Mouse (Mus musculus): ENCODE results near the gene Polr2f.

Polr2f gene

GRCm38 (mm10) chr15:79140866-79141565 is at the start of gene Polr2f, which contains the start of gene 1700088E04Rik:
Gene Polr2f, plus strand, starts transcription at chr15:79141009.
Gene 1700088E04Rik, minus strand, starts transcription at chr15:79141253.
- no peaks in the 10 kb centered on the region for H3K27me3 ChIP-seq (ENCODE audit: control insufficient read depth, insufficient read depth, low read length, poor library complexity, severe bottlenecking)
- H3K36me3 ChIP-seq (ENCODE audit: control insufficient read depth, insufficient read depth, low read length, poor library complexity, severe bottlenecking), result no peaks in the 10 kb centered on the region; the same call in 1 of the 2 replicates
- peak; percentile 97 for DNase-seq (ENCODE audit: low read depth, low spot score)

- Histone ChIP-seq H3K36me3 (ENCODE audit: control insufficient read depth, insufficient read depth, low read length, poor library complexity, severe bottlenecking) (peaks cover 14% of the 10 kb centered on the region), H3K27me3 (ENCODE audit: control insufficient read depth, insufficient read depth, low read length, poor library complexity, severe bottlenecking) (peaks cover 2% of the 10 kb centered on the region; the same call in 1 of the 2 replicates)
- DNase-seq (ENCODE audit: low read depth, low spot score), result no peak
Observed at GRCm38 (mm10) chr15:79092284-79092683, 48.5 kb upstream of the Polr2f start.

DNA sequence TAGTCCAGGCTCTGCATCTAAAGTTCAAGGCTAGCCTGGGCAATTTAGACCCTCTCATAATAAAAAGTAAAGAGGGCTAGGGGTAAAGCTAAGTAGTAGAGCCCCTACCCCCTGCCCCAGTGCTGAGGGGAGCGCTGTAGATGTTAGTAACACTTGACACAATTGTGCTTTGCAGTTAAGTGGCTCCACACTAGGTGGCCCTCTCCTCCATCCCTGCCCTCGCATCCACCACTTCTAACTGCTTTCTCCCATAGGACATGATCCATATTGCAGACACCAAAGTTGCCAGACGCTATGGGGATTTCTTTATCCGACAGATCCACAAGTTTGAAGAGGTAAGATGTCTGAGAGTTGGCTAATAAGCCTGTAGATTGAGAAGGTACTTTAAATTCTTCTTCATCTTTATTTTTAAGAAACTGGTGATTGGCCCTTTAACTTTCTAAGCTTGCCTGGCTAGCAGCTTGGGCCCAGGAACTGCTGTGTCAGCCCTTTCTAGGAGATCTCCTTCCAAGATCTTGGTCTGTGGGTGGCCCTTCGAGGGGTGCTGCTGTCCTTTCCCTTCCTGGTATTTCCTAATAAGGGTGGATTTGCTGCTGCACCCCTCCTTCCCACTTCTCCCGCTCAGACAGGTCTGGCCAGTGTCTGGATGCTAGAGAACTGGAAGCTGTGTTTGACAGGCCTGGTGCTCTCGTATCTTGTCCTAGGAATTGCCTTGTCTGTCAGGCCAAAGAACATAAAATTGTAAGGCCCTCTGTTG is 47.5 kb upstream of the Polr2f start:
- peaks cover 14% of the 10 kb centered on the region for H3K36me3 ChIP-seq (ENCODE audit: control insufficient read depth, insufficient read depth, low read length, poor library complexity, severe bottlenecking)
- DNase-seq (ENCODE audit: low read depth, low spot score), result no peak
- H3K27me3 ChIP-seq (ENCODE audit: control insufficient read depth, insufficient read depth, low read length, poor library complexity, severe bottlenecking), result peaks cover 2% of the 10 kb centered on the region; the same call in 1 of the 2 replicates

DNA sequence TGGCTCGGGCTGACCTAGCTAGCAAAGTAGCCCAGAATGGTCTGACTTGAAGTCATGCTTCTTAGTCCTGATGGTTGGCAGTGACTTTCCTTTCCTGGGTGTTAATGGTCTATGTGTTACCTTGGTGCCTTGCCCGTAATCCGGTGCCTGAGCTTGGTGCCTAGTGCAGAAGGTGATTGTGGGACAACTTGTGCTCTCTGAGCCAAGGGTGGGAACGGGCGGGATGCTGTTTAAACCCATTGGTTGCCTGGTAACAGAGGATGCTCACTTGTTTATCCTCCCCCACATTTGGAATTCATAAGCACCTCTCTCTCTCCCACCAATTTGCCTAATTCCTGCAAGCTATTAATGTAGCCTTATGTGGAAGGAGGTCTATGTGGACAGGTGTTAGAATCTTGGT is 45.3 kb upstream of the Polr2f start:
- Histone ChIP-seq H3K27me3 (ENCODE audit: control insufficient read depth, insufficient read depth, low read length, poor library complexity, severe bottlenecking) (peaks cover 2% of the 10 kb centered on the region; the same call in 1 of the 2 replicates), H3K36me3 (ENCODE audit: control insufficient read depth, insufficient read depth, low read length, poor library complexity, severe bottlenecking) (peaks cover 14% of the 10 kb centered on the region)
- no peak for DNase-seq (ENCODE audit: low read depth, low spot score)

DNA sequence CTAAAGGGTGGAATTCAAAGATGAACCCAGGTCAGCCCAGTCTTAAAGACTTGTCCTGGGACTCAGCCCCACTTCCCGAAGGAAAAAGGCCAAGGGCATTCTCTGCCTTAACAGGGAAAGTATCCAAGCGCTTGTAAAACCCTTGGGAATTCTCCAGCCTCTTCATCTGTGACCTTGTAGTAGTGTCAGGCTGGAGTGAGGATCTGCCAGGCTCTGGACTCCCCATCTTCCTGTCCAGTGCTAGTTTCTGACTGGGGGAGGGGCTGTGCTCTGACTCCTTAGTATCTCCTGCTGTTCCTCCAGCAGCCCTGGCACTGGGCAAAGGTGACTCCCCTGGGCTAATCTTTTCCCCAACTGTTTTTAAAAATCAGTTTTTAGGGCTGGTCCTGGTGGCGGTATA is 44.3 kb upstream of the Polr2f start:
- H3K27me3 ChIP-seq (ENCODE audit: control insufficient read depth, insufficient read depth, low read length, poor library complexity, severe bottlenecking), result peaks cover 2% of the 10 kb centered on the region; the same call in 1 of the 2 replicates
- DNase-seq (ENCODE audit: low read depth, low spot score), result no peak
- H3K36me3 ChIP-seq (ENCODE audit: control insufficient read depth, insufficient read depth, low read length, poor library complexity, severe bottlenecking), result peaks cover 12% of the 10 kb centered on the region

- H3K36me3 ChIP-seq (ENCODE audit: control insufficient read depth, insufficient read depth, low read length, poor library complexity, severe bottlenecking), result peaks cover 10% of the 10 kb centered on the region
- peaks cover 2% of the 10 kb centered on the region; the same call in 1 of the 2 replicates for H3K27me3 ChIP-seq (ENCODE audit: control insufficient read depth, insufficient read depth, low read length, poor library complexity, severe bottlenecking)
- DNase-seq (ENCODE audit: low read depth, low spot score), result no peak
Observed at GRCm38 (mm10) chr15:79097135-79097534, 43.7 kb upstream of the Polr2f start.

GRCm38 (mm10) chr15:79097611-79098025 is 43.2 kb upstream of the Polr2f start:
- no peak for DNase-seq (ENCODE audit: low read depth, low spot score)
- H3K36me3 ChIP-seq (ENCODE audit: control insufficient read depth, insufficient read depth, low read length, poor library complexity, severe bottlenecking), result peaks cover 8% of the 10 kb centered on the region
- H3K27me3 ChIP-seq (ENCODE audit: control insufficient read depth, insufficient read depth, low read length, poor library complexity, severe bottlenecking), result peaks cover 2% of the 10 kb centered on the region; the same call in 1 of the 2 replicates

DNA sequence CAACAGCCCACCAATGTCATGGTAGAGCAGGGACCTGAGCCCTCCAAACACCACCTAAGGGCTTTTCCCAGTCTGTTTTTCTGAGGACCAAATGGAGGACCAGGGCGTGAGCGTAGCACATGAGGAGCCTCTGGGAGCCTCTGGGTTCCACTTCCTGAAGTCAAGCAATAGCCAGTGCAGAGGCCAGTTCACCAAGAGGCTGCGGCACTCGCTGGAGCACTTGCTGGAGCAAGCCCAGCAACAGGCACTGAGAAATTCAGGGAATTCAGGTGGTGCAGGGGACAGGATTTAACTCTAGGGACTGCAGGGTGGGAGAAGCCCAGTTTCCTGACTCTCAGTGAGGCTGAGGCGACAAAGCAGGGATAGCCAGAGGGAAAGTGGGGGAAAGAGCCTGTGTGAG is 42.6 kb upstream of the Polr2f start:
- no peak for DNase-seq (ENCODE audit: low read depth, low spot score)
- Histone ChIP-seq H3K36me3 (ENCODE audit: control insufficient read depth, insufficient read depth, low read length, poor library complexity, severe bottlenecking) (peaks cover 6% of the 10 kb centered on the region), H3K27me3 (ENCODE audit: control insufficient read depth, insufficient read depth, low read length, poor library complexity, severe bottlenecking) (peaks cover under 1% of the 10 kb centered on the region; the same call in 1 of the 2 replicates)

- DNase-seq (ENCODE audit: low read depth, low spot score), result no peak
Observed at GRCm38 (mm10) chr15:79098868-79099267, 41.9 kb upstream of the Polr2f start.

DNA sequence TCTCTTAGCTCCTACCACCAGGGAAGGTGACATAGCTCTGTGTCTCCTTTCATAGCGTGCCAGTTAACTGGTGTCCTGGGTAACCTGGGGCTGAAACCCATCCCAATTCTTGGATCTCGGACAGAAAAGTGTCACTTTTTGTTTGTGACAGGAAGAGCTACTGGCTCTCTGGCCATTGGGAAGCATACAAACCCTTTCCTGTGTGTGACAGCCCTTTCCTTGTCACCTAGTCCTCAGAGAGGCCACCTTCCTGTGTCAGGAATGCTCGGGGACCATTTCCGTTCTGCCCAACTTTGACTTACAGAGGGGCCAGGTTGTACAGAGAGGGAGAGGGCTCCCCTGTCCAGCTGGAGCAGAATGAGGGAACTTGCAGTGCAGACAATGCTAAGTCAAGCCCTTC is 41.4 kb upstream of the Polr2f start:
- Histone ChIP-seq H3K36me3 (ENCODE audit: control insufficient read depth, insufficient read depth, low read length, poor library complexity, severe bottlenecking) (peaks cover 2% of the 10 kb centered on the region; the same call in 1 of the 2 replicates), H3K27me3 (ENCODE audit: control insufficient read depth, insufficient read depth, low read length, poor library complexity, severe bottlenecking) (no peaks in the 10 kb centered on the region)
- no peak for DNase-seq (ENCODE audit: low read depth, low spot score)

More at GRCm38 (mm10) chr15:79098868-79099267, 41.9 kb upstream of the Polr2f start:
- H3K36me3 ChIP-seq (ENCODE audit: control insufficient read depth, insufficient read depth, low read length, poor library complexity, severe bottlenecking), result peaks cover 5% of the 10 kb centered on the region; the same call in 1 of the 2 replicates
- no peaks in the 10 kb centered on the region for H3K27me3 ChIP-seq (ENCODE audit: control insufficient read depth, insufficient read depth, low read length, poor library complexity, severe bottlenecking)

- no peak for DNase-seq (ENCODE audit: low read depth, low spot score)
- no peaks in the 10 kb centered on the region for H3K27me3 ChIP-seq (ENCODE audit: control insufficient read depth, insufficient read depth, low read length, poor library complexity, severe bottlenecking)
- 0 out of 2 replicates have a peak, but pooled peaks cover 1% of the 10 kb centered on the region for H3K36me3 ChIP-seq (ENCODE audit: control insufficient read depth, insufficient read depth, low read length, poor library complexity, severe bottlenecking)
Observed at GRCm38 (mm10) chr15:79100391-79100790, 40.4 kb upstream of the Polr2f start.

GRCm38 (mm10) chr15:79101531-79101930 is 39.3 kb upstream of the Polr2f start:
- DNase-seq (ENCODE audit: low read depth, low spot score), result no peak
- Histone ChIP-seq H3K36me3 (ENCODE audit: control insufficient read depth, insufficient read depth, low read length, poor library complexity, severe bottlenecking) (no peaks in the 10 kb centered on the region), H3K27me3 (ENCODE audit: control insufficient read depth, insufficient read depth, low read length, poor library complexity, severe bottlenecking) (no peaks in the 10 kb centered on the region)

DNA sequence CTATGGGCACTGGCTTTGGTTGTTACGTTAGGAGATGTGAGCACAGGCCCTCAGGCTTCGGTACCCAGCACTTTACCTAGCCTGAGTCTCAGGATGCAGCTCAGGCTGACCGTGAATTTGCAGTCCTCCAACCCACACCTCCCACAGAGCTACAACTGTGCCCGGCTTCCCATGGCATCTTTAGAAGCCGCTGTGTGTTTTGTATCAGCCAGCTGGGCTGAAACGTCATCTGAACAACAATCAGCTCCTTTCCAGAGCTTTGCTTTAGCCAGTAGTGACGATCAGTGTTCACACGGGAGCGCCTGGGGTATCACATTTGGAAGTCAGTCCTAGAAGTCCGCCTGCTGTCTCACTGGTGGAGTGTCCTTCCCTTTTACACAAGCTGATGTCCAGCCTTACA is 37.5 kb upstream of the Polr2f start:
- H3K36me3 ChIP-seq (ENCODE audit: control insufficient read depth, insufficient read depth, low read length, poor library complexity, severe bottlenecking), result no peaks in the 10 kb centered on the region
- DNase-seq (ENCODE audit: low read depth, low spot score), result no peak
- H3K27me3 ChIP-seq (ENCODE audit: control insufficient read depth, insufficient read depth, low read length, poor library complexity, severe bottlenecking), result no peaks in the 10 kb centered on the region

- DNase-seq (ENCODE audit: low read depth, low spot score), result no peak
- no peaks in the 10 kb centered on the region for H3K36me3 ChIP-seq (ENCODE audit: control insufficient read depth, insufficient read depth, low read length, poor library complexity, severe bottlenecking)
Observed at GRCm38 (mm10) chr15:79105804-79106203, 35.0 kb upstream of the Polr2f start.

DNA sequence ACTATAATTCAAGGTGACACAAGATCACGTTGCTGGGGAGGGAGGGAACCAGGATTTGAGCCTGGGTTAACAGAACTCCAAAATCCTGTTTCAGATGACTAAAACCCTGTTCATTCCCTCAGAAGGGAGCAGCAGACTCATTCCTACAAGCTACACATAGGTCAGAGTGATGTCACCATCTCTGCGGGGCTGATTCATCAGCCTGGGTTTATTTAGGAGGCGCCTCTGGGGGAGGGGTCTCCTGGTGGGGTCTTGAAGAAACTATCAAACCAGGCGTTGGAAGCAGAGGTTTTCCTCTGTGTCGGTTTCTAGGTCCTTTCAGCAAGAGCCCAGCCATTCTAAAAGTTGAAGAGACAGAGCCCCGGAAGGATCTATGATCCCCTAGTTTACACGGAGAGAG is 32.8 kb upstream of the Polr2f start:
- Histone ChIP-seq H3K27me3 (ENCODE audit: control insufficient read depth, insufficient read depth, low read length, poor library complexity, severe bottlenecking) (no peaks in the 10 kb centered on the region; the same call in 1 of the 2 replicates), H3K36me3 (ENCODE audit: control insufficient read depth, insufficient read depth, low read length, poor library complexity, severe bottlenecking) (peaks cover 3% of the 10 kb centered on the region; the same call in 1 of the 2 replicates)
- no peak for DNase-seq (ENCODE audit: low read depth, low spot score)

More at GRCm38 (mm10) chr15:79105804-79106203, 35.0 kb upstream of the Polr2f start:
- no peaks in the 10 kb centered on the region; the same call in 1 of the 2 replicates for H3K27me3 ChIP-seq (ENCODE audit: control insufficient read depth, insufficient read depth, low read length, poor library complexity, severe bottlenecking)
